Mouse (Mus musculus) embryonic facial prominence, embryonic 11.5 days (tissue): ENCODE measurements around the gene Cox15. TPM values are rescaled to one million over a fixed set of nuclear protein-coding genes. Genes with fewer than 3 reads are reported as not detected.

Source experiments
- ATAC-seq: fragments of 200-750 bp; cut with Nextera tagmentation; replicated peaks from 2 replicates; pipeline ENCODE4 v1.8.0; 2017; ENCODE audit warnings: low read depth; ENCODE audit not compliant: insufficient number of reproducible peaks, low FRiP score, low TSS enrichment
- DNase-seq: peaks from one replicate; pipeline ENCODE4 v3.0.0-alpha.2; 2015; ENCODE audit warnings: low spot score
- H3K27ac ChIP-seq: fragments of 300-500 bp; sonication (generic); replicated peaks from 2 replicates; pipeline ENCODE4 v1.5.1; 2014; ENCODE audit warnings: mild to moderate bottlenecking, low read depth, low read length, control low read depth
- H3K27me3 ChIP-seq: fragments of 300-500 bp; sonication (generic); 2 replicates; pipeline ENCODE4 v1.6.1; 2014; ENCODE audit warnings: mild to moderate bottlenecking, low read length, moderate library complexity, mixed read lengths; ENCODE audit not compliant: control insufficient read depth, insufficient read depth
- H3K36me3 ChIP-seq: fragments of 300-500 bp; sonication (generic); replicated peaks from 2 replicates; pipeline ENCODE4 v1.6.1; 2014; ENCODE audit warnings: low read depth, mild to moderate bottlenecking, low read length, moderate library complexity, mixed read lengths; ENCODE audit not compliant: control insufficient read depth, insufficient read depth
- H3K4me1 ChIP-seq: fragments of 300-500 bp; sonication (generic); 2 replicates; pipeline ENCODE4 v1.6.1; 2014; ENCODE audit warnings: low read length, mixed read lengths; ENCODE audit not compliant: control insufficient read depth, insufficient read depth
- H3K4me2 ChIP-seq: fragments of 300-500 bp; sonication (generic); 2 replicates; pipeline ENCODE4 v1.6.1; 2014; ENCODE audit warnings: low read depth, mild to moderate bottlenecking, control low read depth, low read length, moderate library complexity
- H3K4me3 ChIP-seq: fragments of 300-500 bp; sonication (generic); 2 replicates; pipeline ENCODE4 v1.5.1; 2014; ENCODE audit warnings: low read depth, low read length, control low read depth
- H3K9ac ChIP-seq: fragments of 300-500 bp; sonication (generic); replicated peaks from 2 replicates; pipeline ENCODE4 v1.6.1; 2014; ENCODE audit warnings: mild to moderate bottlenecking, control low read depth, low read length
- H3K9me3 ChIP-seq: fragments of 300-500 bp; sonication (generic); replicated peaks from 2 replicates; pipeline ENCODE4 v1.6.1; 2016; ENCODE audit warnings: mild to moderate bottlenecking, low read length, inconsistent platforms, mixed read lengths; ENCODE audit not compliant: control insufficient read depth
- WGBS: fragments of 180-500 bp; shearing (Covaris S2); extraction: QIAGEN DNeasy Blood & Tissue Kit; methylation state at CpG from one replicate; pipeline ENCODE4 v1.1.7; 2014; 5-methylcytosine and 5-hydroxymethylcytosine counted together
- polyA plus RNA-seq: library from polyadenylated mRNA; unstranded; fragments of >200 nt; fragmentation: Nextera tagmentation; extraction: Ambion mirVana; gene quantifications from 2 replicates; pipeline ENCODE4 v1.2.1, GENCODE M21; 2014

Cox15 gene
- 7.2 and 7.3 TPM in 2 replicates for polyA plus RNA-seq

GRCm38 (mm10) chr19:43752489-43753225 lies at the start of gene Cox15, which contains the start of gene Cutc:
Gene Cox15 (minus strand): TSS chr19:43753000.
Gene Cutc (plus strand): TSS chr19:43752996.
- H3K9ac ChIP-seq, result peak within 1 kb of the TSS; percentile 82
- ATAC-seq, result peak; percentile 89
- no peaks in the 10 kb centered on the region for H3K36me3 ChIP-seq
- WGBS, result under 1% methylated on average over 62 of the region's 62 CpGs
- H3K4me1 ChIP-seq, result no peaks in the 10 kb centered on the region
- H3K9me3 ChIP-seq, result no peaks in the 10 kb centered on the region
- peak within 1 kb of the TSS; percentile 48 for H3K4me3 ChIP-seq
- DNase-seq, result peak; percentile 98
- H3K4me2 ChIP-seq, result peak within 1 kb of the TSS; percentile 34
- H3K27ac ChIP-seq, result peak within 1 kb of the TSS; percentile 85
- H3K27me3 ChIP-seq, result no peaks in the 10 kb centered on the region

- Histone ChIP-seq H3K4me2 (no peak overlapping the region), H3K4me1 (no peaks in the 10 kb centered on the region), H3K9ac (no peak overlapping the region), H3K27me3 (no peaks in the 10 kb centered on the region), H3K36me3 (no peaks in the 10 kb centered on the region), H3K27ac (no peak overlapping the region), H3K4me3 (no peak overlapping the region), H3K9me3 (no peaks in the 10 kb centered on the region)
- DNase-seq (no peak), ATAC-seq (no peak)
- WGBS, result 82% methylated on average over 9 of the region's 9 CpGs
Observed at GRCm38 (mm10) chr19:43801427-43802051, 48.7 kb upstream of the Cox15 start.

DNA sequence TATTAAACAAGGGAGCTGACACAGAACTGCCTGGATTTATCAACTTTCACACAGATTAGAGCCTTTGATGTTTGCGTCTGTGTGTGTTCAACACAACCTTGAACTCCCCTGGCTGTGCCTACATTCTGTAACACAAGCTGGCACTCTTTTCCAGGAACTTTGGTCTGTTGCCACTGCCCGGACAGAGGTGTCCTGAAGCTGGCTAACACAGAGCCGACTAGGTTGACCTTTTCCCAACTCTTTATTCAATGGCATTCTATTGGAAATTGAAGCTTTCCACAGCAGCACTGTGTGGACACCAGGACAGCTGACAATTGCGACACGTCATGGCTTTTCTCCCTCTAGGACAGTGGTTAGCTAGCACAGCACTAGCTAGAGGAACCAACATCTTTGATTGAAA lies 44.4 kb upstream of the Cox15 start:
- Histone ChIP-seq H3K4me1 (no peaks in the 10 kb centered on the region), H3K36me3 (no peaks in the 10 kb centered on the region), H3K27ac (no peak overlapping the region), H3K9ac (no peak overlapping the region), H3K4me3 (no peak overlapping the region), H3K4me2 (no peak overlapping the region), H3K9me3 (no peaks in the 10 kb centered on the region), H3K27me3 (no peaks in the 10 kb centered on the region)
- no peak for DNase-seq
- no peak for ATAC-seq
- WGBS, result 76% methylated on average over 5 of the region's 5 CpGs

DNA sequence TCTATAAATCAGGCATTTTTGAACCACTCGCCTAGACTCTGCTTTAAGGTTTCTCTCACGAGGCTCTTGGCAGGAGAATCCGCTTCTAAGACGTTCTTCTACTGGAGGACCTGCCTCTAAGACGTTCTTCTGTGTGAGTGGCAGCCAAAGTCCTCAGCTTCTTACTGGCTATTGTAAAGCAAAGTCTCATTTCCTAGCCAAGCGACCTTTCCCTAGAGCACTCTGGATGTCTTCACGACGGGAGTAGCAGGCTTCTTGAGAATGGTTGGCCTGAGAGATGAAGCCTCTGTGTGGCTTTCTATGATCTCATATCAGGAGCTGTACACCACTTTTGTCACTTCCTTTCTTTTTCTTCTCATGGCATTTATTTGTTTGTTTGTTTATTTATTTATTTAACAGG lies 42.7 kb upstream of the Cox15 start:
- ATAC-seq (no peak), DNase-seq (no peak)
- Histone ChIP-seq H3K4me1 (no peaks in the 10 kb centered on the region), H3K27ac (no peak overlapping the region), H3K9me3 (no peaks in the 10 kb centered on the region), H3K36me3 (no peaks in the 10 kb centered on the region), H3K4me3 (no peak overlapping the region), H3K27me3 (no peaks in the 10 kb centered on the region), H3K4me2 (no peak overlapping the region), H3K9ac (no peak overlapping the region)
- 80% methylated on average over 8 of the region's 8 CpGs for WGBS

- Histone ChIP-seq H3K36me3 (no peaks in the 10 kb centered on the region), H3K4me1 (no peaks in the 10 kb centered on the region), H3K9me3 (no peaks in the 10 kb centered on the region), H3K4me3 (no peak overlapping the region), H3K9ac (no peak overlapping the region), H3K27ac (no peak overlapping the region), H3K4me2 (no peak overlapping the region), H3K27me3 (no peaks in the 10 kb centered on the region)
- no peak for DNase-seq
- ATAC-seq, result no peak
- WGBS, result 91% methylated on average over 1 of the region's 1 CpGs
Observed at GRCm38 (mm10) chr19:43793951-43794350, 41.2 kb upstream of the Cox15 start.

- DNase-seq (no peak), ATAC-seq (no peak)
- H3K27me3 ChIP-seq, result no peaks in the 10 kb centered on the region
- H3K36me3 ChIP-seq, result no peaks in the 10 kb centered on the region
- H3K9ac ChIP-seq, result no peak overlapping the region
- 90% methylated on average over 4 of the region's 4 CpGs for WGBS
- H3K4me2 ChIP-seq, result no peak overlapping the region
- H3K4me3 ChIP-seq, result no peak overlapping the region
- H3K4me1 ChIP-seq, result no peaks in the 10 kb centered on the region
- no peak overlapping the region for H3K27ac ChIP-seq
- H3K9me3 ChIP-seq, result no peaks in the 10 kb centered on the region
Observed at GRCm38 (mm10) chr19:43792537-43792936, 39.7 kb upstream of the Cox15 start.

DNA sequence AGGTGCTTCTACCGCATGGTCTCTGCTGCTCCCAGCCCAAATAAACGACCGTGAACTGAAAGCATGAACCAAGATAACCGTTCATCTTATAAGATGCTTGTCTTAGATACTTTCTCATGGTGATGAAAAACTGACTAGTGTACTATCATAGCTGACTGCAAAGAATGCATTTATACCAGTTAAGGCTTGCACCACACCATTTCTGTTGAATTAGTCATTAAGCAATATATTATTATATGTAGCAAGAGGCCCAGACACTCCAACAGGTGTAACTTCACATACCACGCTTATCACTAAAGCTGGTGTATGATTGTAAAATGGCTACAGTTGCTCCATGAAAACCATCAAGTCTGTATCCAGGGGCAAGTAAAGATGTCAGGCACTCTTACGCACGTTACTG lies 37.0 kb upstream of the Cox15 start:
- H3K9ac ChIP-seq, result no peak overlapping the region
- no peaks in the 10 kb centered on the region for H3K36me3 ChIP-seq
- H3K9me3 ChIP-seq, result no peaks in the 10 kb centered on the region
- no peak for DNase-seq
- no peaks in the 10 kb centered on the region for H3K27me3 ChIP-seq
- H3K27ac ChIP-seq, result no peak overlapping the region
- H3K4me2 ChIP-seq, result no peak overlapping the region
- no peak overlapping the region for H3K4me3 ChIP-seq
- ATAC-seq, result no peak
- no peaks in the 10 kb centered on the region for H3K4me1 ChIP-seq
- 92% methylated on average over 7 of the region's 7 CpGs for WGBS

- 83% methylated on average over 13 of the region's 13 CpGs for WGBS
- H3K4me1 ChIP-seq, result no peaks in the 10 kb centered on the region
- ATAC-seq, result no peak
- H3K9ac ChIP-seq, result no peak overlapping the region
- no peaks in the 10 kb centered on the region for H3K27me3 ChIP-seq
- no peak overlapping the region for H3K4me3 ChIP-seq
- H3K27ac ChIP-seq, result no peak overlapping the region
- no peak for DNase-seq
- H3K4me2 ChIP-seq, result no peak overlapping the region
- H3K9me3 ChIP-seq, result no peaks in the 10 kb centered on the region
- no peaks in the 10 kb centered on the region for H3K36me3 ChIP-seq
Observed at GRCm38 (mm10) chr19:43786249-43787026, 33.6 kb upstream of the Cox15 start.
